ENCODE assay signal across 23 mouse cellular contexts in genomic region chr5:142764889-142765288, GRCm38 (mm10). TPM values are rescaled to one million over a fixed set of nuclear protein-coding genes. Genes with fewer than 3 reads are reported as not detected.
DNase-seq lines count a peak whose midpoint lies in the region; ATAC-seq lines count a peak whose summit lies in the region.
"Had no signal": no experiment of that assay in that cellular context is flagged by ENCODE, and none has a peak within 500 bp of the region (broad histone marks: within the 10 kb centered on the region; RNA-seq: fewer than 3 reads in every experiment).

No protein-coding gene starts in this region.

- 85% methylated on average over 15 of the region's 15 CpGs for WGBS in embryonic facial prominence, embryonic 13.5 days
- 84% methylated on average over 15 of the region's 15 CpGs for WGBS in embryonic facial prominence, embryonic 10.5 days
- 68% methylated on average over 15 of the region's 15 CpGs for WGBS in hindbrain, embryonic 15.5 days
- WGBS in hindbrain, embryonic 11.5 days: 81% methylated on average over 15 of the region's 15 CpGs
- WGBS in neural tube, embryonic 15.5 days: 72% methylated on average over 15 of the region's 15 CpGs

- H3K9ac ChIP-seq in embryonic facial prominence, embryonic 13.5 days: no peak overlapping the region
- no peak overlapping the region for H3K9ac ChIP-seq in hindbrain, embryonic 15.5 days
- H3K9ac ChIP-seq in hindbrain, embryonic 11.5 days (ENCODE audit: low read depth, low read length): no peak overlapping the region
- no peak overlapping the region for H3K9ac ChIP-seq in neural tube, embryonic 15.5 days (replicated peaks)
- H3K9ac ChIP-seq: heart, embryonic 13.5 days; liver, embryonic 14.5 days; neural tube, embryonic 13.5 days had no signal

- no peak for DNase-seq in embryonic facial prominence, embryonic 10.5 days (ENCODE audit: low spot score)
- no peak for DNase-seq in hindbrain, embryonic 11.5 days (ENCODE audit: low spot score)
- no peak for DNase-seq in neural tube, embryonic 10.5 days (ENCODE audit: extremely low spot score, low spot score)
- peak; percentile 53 for DNase-seq in testis, postnatal 10 days (ENCODE audit: low spot score)
- DNase-seq in adrenal gland, postnatal 36 days: no peak
- DNase-seq: adrenal gland, postnatal 25 days; cerebellum, postnatal 25 days; gastrocnemius, postnatal 10 days; heart, postnatal 10 days; kidney, adult 9 months; layer of hippocampus, postnatal 36 days; left cerebral cortex, postnatal 4 days; lung, adult 2 months; lung, postnatal 14 days; thymus, postnatal 14 days had no signal

- peaks cover 95% of the 10 kb centered on the region for H3K36me3 ChIP-seq in embryonic facial prominence, embryonic 13.5 days
- peaks cover 97% of the 10 kb centered on the region for H3K36me3 ChIP-seq in embryonic facial prominence, embryonic 10.5 days (replicated peaks)
- peaks cover 41% of the 10 kb centered on the region for H3K36me3 ChIP-seq in hindbrain, embryonic 15.5 days
- peaks cover 17% of the 10 kb centered on the region for H3K36me3 ChIP-seq in hindbrain, embryonic 11.5 days (ENCODE audit: control insufficient read depth, insufficient read depth, low read length)
- H3K36me3 ChIP-seq in neural tube, embryonic 15.5 days: peaks cover 75% of the 10 kb centered on the region

- no peak for ATAC-seq in embryonic facial prominence, embryonic 13.5 days (ENCODE audit: insufficient number of reproducible peaks, insufficient read depth, low FRiP score, low TSS enrichment, low read depth)
- ATAC-seq in hindbrain, embryonic 15.5 days (ENCODE audit: low FRiP score, low read depth): no peak
- no peak for ATAC-seq in hindbrain, embryonic 11.5 days (ENCODE audit: low FRiP score)
- no peak for ATAC-seq in neural tube, embryonic 15.5 days (ENCODE audit: low FRiP score)
- ATAC-seq: intestine, postnatal 0 days had no signal

- H3K9me3 ChIP-seq in embryonic facial prominence, embryonic 13.5 days: no peaks in the 10 kb centered on the region
- no peaks in the 10 kb centered on the region for H3K9me3 ChIP-seq in embryonic facial prominence, embryonic 10.5 days
- H3K9me3 ChIP-seq in hindbrain, embryonic 15.5 days: no peaks in the 10 kb centered on the region
- no peaks in the 10 kb centered on the region for H3K9me3 ChIP-seq in hindbrain, embryonic 11.5 days (ENCODE audit: control insufficient read depth, low read length)
- no peaks in the 10 kb centered on the region for H3K9me3 ChIP-seq in neural tube, embryonic 15.5 days (replicated peaks)
- H3K9me3 ChIP-seq: heart, embryonic 13.5 days; neural tube, embryonic 13.5 days had no signal

- H3K4me3 ChIP-seq in embryonic facial prominence, embryonic 13.5 days: no peak overlapping the region
- no peak overlapping the region for H3K4me3 ChIP-seq in embryonic facial prominence, embryonic 10.5 days
- no peak overlapping the region for H3K4me3 ChIP-seq in hindbrain, embryonic 15.5 days
- no peak overlapping the region for H3K4me3 ChIP-seq in hindbrain, embryonic 11.5 days (ENCODE audit: low read depth, low read length)
- no peak overlapping the region for H3K4me3 ChIP-seq in neural tube, embryonic 15.5 days (replicated peaks)
- H3K4me3 ChIP-seq: heart, embryonic 13.5 days; myocyte; neural tube, embryonic 13.5 days had no signal

- no peak overlapping the region for H3K4me2 ChIP-seq in embryonic facial prominence, embryonic 13.5 days
- no peak overlapping the region for H3K4me2 ChIP-seq in hindbrain, embryonic 15.5 days
- no peak overlapping the region for H3K4me2 ChIP-seq in hindbrain, embryonic 11.5 days (replicated peaks; ENCODE audit: low read depth, low read length)
- no peak overlapping the region for H3K4me2 ChIP-seq in neural tube, embryonic 15.5 days
- H3K4me2 ChIP-seq: heart, embryonic 13.5 days; neural tube, embryonic 13.5 days had no signal

- peak overlapping the region; percentile 28; the same call in 1 of the 2 replicates for H3K27ac ChIP-seq in embryonic facial prominence, embryonic 13.5 days
- no peak overlapping the region for H3K27ac ChIP-seq in embryonic facial prominence, embryonic 10.5 days (replicated peaks)
- 0 out of 2 replicates have a peak overlapping the region, but pooled peaks have one; percentile 30 for H3K27ac ChIP-seq in hindbrain, embryonic 15.5 days (replicated peaks)
- H3K27ac ChIP-seq in hindbrain, embryonic 11.5 days (ENCODE audit: low read depth, low read length): no peak overlapping the region
- 0 out of 2 replicates have a peak overlapping the region, but pooled peaks have one; percentile 54 for H3K27ac ChIP-seq in neural tube, embryonic 15.5 days (replicated peaks)
- H3K27ac ChIP-seq: heart, embryonic 13.5 days; liver, embryonic 14.5 days; neural tube, embryonic 13.5 days had no signal

- peaks cover 26% of the 10 kb centered on the region for H3K4me1 ChIP-seq in embryonic facial prominence, embryonic 13.5 days
- peaks cover 19% of the 10 kb centered on the region for H3K4me1 ChIP-seq in embryonic facial prominence, embryonic 10.5 days
- peaks cover 64% of the 10 kb centered on the region for H3K4me1 ChIP-seq in hindbrain, embryonic 15.5 days (replicated peaks)
- H3K4me1 ChIP-seq in hindbrain, embryonic 11.5 days (replicated peaks; ENCODE audit: control insufficient read depth, insufficient read depth, low read length): peaks cover 4% of the 10 kb centered on the region; the same call in 1 of the 2 replicates
- H3K4me1 ChIP-seq in neural tube, embryonic 15.5 days: peaks cover 63% of the 10 kb centered on the region

- no peaks in the 10 kb centered on the region for H3K27me3 ChIP-seq in embryonic facial prominence, embryonic 13.5 days
- no peaks in the 10 kb centered on the region for H3K27me3 ChIP-seq in embryonic facial prominence, embryonic 10.5 days (replicated peaks; ENCODE audit: low read depth, poor library complexity, severe bottlenecking)
- H3K27me3 ChIP-seq in hindbrain, embryonic 15.5 days: no peaks in the 10 kb centered on the region
- no peaks in the 10 kb centered on the region for H3K27me3 ChIP-seq in hindbrain, embryonic 11.5 days (ENCODE audit: control insufficient read depth, insufficient read depth, low read length)
- H3K27me3 ChIP-seq in neural tube, embryonic 15.5 days (replicated peaks): no peaks in the 10 kb centered on the region
- H3K27me3 ChIP-seq: heart, embryonic 13.5 days; neural tube, embryonic 13.5 days had no signal

RNA-seq across cellular contexts. Expression of gene Tnrc18, which starts 52.6 kb away (rescaled TPM):
- 44.0 and 55.7 TPM in 2 replicates for polyA plus RNA-seq in embryonic facial prominence, embryonic 13.5 days (2015; fragmentation: Nextera tagmentation; extraction: Ambion mirVana)
- 21.8 and 26.5 TPM in 2 replicates for polyA plus RNA-seq in embryonic facial prominence, embryonic 10.5 days (2016; fragmentation: Nextera tagmentation; extraction: Ambion mirVana)
- polyA plus RNA-seq in hindbrain, embryonic 15.5 days (2015; fragmentation: Nextera tagmentation; extraction: Ambion mirVana): 32.7 and 33.8 TPM in 2 replicates
- polyA plus RNA-seq in hindbrain, embryonic 11.5 days (2014; fragmentation: Nextera tagmentation; extraction: Ambion mirVana): 30.7 and 44.0 TPM in 2 replicates
- 22.5 and 26.0 TPM in 2 replicates for polyA plus RNA-seq in neural tube, embryonic 15.5 days (2015; fragmentation: Nextera tagmentation; extraction: Ambion mirVana)
- 10 to 100 TPM; 79.8 to 81.9 TPM for total RNA-seq in adrenal gland, postnatal 36 days (2021)

Comparison
In these comparisons a context has a peak if more than half of its experiments do, and no peak if none do; other contexts are left out.
1. H3K27ac ChIP-seq: peak in embryonic facial prominence, embryonic 13.5 days (single experiment), hindbrain, embryonic 15.5 days (single experiment) and neural tube, embryonic 15.5 days (single experiment); none in embryonic facial prominence, embryonic 10.5 days (single experiment) and hindbrain, embryonic 11.5 days (single experiment).